Mouse (Mus musculus): ENCODE measurements around the gene Gm10160.

Gene Gm10160

DNA sequence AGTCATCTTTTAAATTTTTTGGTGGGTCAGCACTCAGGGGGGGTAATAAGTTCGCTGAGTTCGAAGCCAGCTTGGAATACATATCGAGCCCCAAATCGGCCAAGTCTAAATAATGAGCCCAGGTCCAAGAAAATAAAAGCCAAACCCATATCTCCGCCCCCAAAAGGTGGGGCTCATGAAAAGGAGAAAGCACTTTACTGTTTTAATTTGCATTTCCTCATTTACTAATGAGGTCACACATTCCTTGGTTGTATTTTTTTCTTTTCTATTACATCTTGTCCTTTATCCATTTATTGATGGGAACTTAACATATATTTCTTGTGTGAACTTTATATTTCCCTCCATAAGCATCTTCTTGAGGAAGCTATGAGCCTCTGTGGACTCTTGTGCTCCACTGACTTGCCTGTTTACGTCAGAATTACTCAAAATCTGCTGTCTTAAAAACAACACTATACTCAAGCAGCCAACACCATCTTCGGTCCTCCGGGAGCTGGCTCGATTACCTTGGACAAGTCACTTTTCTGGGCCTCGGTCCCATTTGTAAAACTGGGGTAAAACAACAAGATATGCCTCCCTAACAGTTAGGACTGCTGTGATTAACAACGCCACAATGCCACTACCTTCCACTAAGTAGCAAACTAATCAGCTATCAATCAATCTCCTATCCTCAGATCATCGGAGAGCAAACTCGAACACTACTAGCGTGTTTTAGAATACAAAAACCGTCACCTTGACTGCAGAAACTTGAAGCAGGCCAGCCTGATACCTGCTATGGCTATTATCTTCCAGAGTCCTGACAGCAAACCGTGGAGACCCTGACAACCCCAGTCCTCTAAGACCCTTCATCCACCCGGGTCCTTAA, 27.6 kb downstream of the Gm10160 start:
- DNase-seq (ENCODE audit: low read depth), result peak; percentile 54

- DNase-seq (ENCODE audit: low read depth), result no peak
Measured at GRCm38 (mm10) chr7:81825381-81825780, 30.2 kb downstream of the Gm10160 start.

DNA sequence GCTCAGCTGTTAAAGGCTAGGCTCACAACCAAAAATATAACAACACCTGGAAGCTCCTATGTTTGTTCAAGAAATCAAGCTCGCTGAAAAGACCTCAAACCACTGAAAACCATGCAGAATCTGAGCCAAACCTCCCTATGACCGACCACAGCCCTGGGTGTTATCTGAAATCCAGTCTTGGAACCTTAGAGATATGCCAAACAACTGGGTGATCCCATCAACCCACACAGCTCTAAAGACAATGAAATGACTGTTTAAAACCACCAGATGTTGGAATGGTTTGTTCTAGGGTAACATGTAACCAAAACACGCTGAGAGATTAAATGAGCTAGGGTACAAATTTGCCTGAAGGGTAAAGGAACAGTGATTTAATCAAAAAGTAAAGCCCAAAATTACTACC, 30.7 kb downstream of the Gm10160 start:
- DNase-seq (ENCODE audit: low read depth), result no peak

GRCm38 (mm10) chr7:81806067-81806466, 49.5 kb downstream of the Gm10160 start:
- DNase-seq (ENCODE audit: low read depth), result no peak
